Mouse (Mus musculus): ENCODE data around the gene Antxr1. TPM values are rescaled to one million over a fixed set of nuclear protein-coding genes. Genes with fewer than 3 reads are reported as not detected.

Antxr1 gene
- polyA plus RNA-seq, 2 experiments from 2014 or later, result not detected

GRCm38 (mm10) chr6:87244117-87245100 is 91.2 kb downstream of the Antxr1 start:
- no peak for ATAC-seq

- ATAC-seq, result no peak
Measured at GRCm38 (mm10) chr6:87237260-87237659, 98.4 kb downstream of the Antxr1 start.

- no peak for ATAC-seq
Measured at GRCm38 (mm10) chr6:87236061-87236460, 99.6 kb downstream of the Antxr1 start.

GRCm38 (mm10) chr6:87233111-87233510 is 102.5 kb downstream of the Antxr1 start:
- ATAC-seq, result no peak

- ATAC-seq, result no peak
Measured at GRCm38 (mm10) chr6:87230041-87230440, 105.6 kb downstream of the Antxr1 start.

- ATAC-seq, result no peak
Measured at GRCm38 (mm10) chr6:87227940-87228339, 107.7 kb downstream of the Antxr1 start.

GRCm38 (mm10) chr6:87226315-87226714 is 109.3 kb downstream of the Antxr1 start:
- no peak for ATAC-seq

- ATAC-seq, result no peak
Measured at GRCm38 (mm10) chr6:87225286-87225685, 110.3 kb downstream of the Antxr1 start.

GRCm38 (mm10) chr6:87222854-87223631 is 112.6 kb downstream of the Antxr1 start:
- no peak for ATAC-seq

- no peak for ATAC-seq
Measured at GRCm38 (mm10) chr6:87219061-87219992, 116.3 kb downstream of the Antxr1 start.

GRCm38 (mm10) chr6:87216114-87216591 is 119.5 kb downstream of the Antxr1 start:
- ATAC-seq, result no peak

GRCm38 (mm10) chr6:87213262-87213661 is 122.4 kb downstream of the Antxr1 start:
- no peak for ATAC-seq

- no peak for ATAC-seq
Measured at GRCm38 (mm10) chr6:87211551-87211950, 124.1 kb downstream of the Antxr1 start.

- ATAC-seq, result no peak
Measured at GRCm38 (mm10) chr6:87207373-87207982, 128.1 kb downstream of the Antxr1 start.

- no peak for ATAC-seq
Measured at GRCm38 (mm10) chr6:87206790-87207189, 128.8 kb downstream of the Antxr1 start.

GRCm38 (mm10) chr6:87203467-87203866 is 132.2 kb downstream of the Antxr1 start:
- ATAC-seq, result no peak

- no peak for ATAC-seq
Measured at GRCm38 (mm10) chr6:87203065-87203464, 132.6 kb downstream of the Antxr1 start.

GRCm38 (mm10) chr6:87202048-87202605 is 133.5 kb downstream of the Antxr1 start:
- no peak for ATAC-seq

- ATAC-seq, result no peak
Measured at GRCm38 (mm10) chr6:87189755-87190154, 145.9 kb downstream of the Antxr1 start.

- ATAC-seq, result no peak
Measured at GRCm38 (mm10) chr6:87186988-87187387, 148.6 kb downstream of the Antxr1 start.

GRCm38 (mm10) chr6:87184418-87184817 is 151.2 kb downstream of the Antxr1 start:
- ATAC-seq, result no peak
